Mouse (Mus musculus): Measurements from ENCODE around the gene Ccdc154. TPM values are rescaled to one million over a fixed set of nuclear protein-coding genes. Genes with fewer than 3 reads are reported as not detected.
A peak's percentile ranks its signal among the peaks of the same experiment; 100 is the strongest.

Gene Ccdc154
- polyA plus RNA-seq, 1 experiment from 2014 or later, result 0.41 TPM

DNA sequence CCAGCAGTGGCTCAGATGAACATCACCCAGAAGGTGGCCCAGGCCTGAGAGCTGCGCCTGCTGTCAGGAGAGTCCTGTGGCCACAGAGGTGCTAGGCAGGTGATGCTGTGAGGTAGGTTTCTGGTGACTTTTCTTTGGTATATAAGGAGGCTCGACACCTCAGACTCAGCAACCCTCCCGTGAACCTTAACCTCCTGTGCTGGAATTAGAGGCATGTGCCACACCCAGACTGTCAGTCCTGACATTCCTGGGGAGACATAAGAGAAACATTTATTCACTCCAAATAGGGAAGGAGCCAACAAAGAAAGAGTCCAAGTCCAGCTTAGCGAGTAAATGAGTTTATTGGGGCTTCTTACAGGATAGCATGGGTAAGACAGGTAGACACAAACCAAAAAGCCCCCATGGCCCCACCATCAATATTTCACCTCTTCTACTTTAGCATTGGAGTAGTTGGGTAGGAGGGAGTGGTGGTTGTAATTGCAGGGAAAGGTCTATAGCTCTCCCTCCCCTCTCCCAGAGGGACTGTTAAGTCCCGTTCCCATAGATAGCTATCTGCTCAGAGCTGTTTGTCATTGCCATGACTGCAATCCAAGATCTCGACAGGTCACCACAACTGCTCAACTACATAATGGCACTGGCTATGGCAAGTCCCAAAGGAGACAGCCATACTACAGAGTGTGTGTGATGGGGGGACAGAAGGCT lies 3.9 kb downstream of the Ccdc154 start:
- H3K4me3 ChIP-seq (ENCODE audit: low read depth, low read length), result no peak overlapping the region
- WGBS, result 39% methylated on average over 6 of the region's 6 CpGs
- H3K27ac ChIP-seq (ENCODE audit: low read length), result no peak overlapping the region
- ATAC-seq (ENCODE audit: insufficient number of reproducible peaks, insufficient read depth, low FRiP score, low read depth), result no peak
- H3K9me3 ChIP-seq (ENCODE audit: control insufficient read depth, low read depth, low read length), result no peaks in the 10 kb centered on the region
- H3K4me2 ChIP-seq (replicated peaks; ENCODE audit: low read depth, low read length), result no peak overlapping the region
- peaks cover 2% of the 10 kb centered on the region; the same call in 1 of the 2 replicates for H3K36me3 ChIP-seq (ENCODE audit: control insufficient read depth, insufficient read depth, low read length)
- H3K4me1 ChIP-seq (ENCODE audit: control insufficient read depth, insufficient read depth, low read length), result peaks cover 6% of the 10 kb centered on the region; the same call in 1 of the 2 replicates
- no peak overlapping the region for H3K9ac ChIP-seq (replicated peaks; ENCODE audit: low read depth, low read length)
- no peaks in the 10 kb centered on the region for H3K27me3 ChIP-seq (ENCODE audit: control insufficient read depth, insufficient read depth, low read length)

DNA sequence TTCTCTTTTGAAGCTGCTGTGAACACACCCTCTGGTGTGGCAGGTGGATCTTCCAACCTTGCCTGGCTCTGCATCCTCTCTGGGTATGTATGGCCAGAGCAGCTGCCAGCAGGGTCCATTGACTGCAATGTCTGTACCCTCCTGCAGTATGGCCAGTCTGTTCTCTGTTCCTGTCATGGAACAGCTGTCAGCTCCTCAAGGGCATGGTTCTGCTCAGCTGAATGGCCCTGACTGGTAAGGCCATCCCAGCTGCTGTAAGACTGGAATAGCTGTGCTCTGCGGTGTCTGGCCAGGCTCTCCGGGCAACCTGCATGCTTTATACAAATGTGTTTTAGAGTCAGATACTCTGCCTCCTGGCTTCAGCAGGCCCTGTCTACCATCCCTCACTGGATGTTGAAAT lies 7.4 kb downstream of the Ccdc154 start:
- Histone ChIP-seq H3K27ac (ENCODE audit: low read length) (no peak overlapping the region), H3K4me1 (ENCODE audit: control insufficient read depth, insufficient read depth, low read length) (peaks cover 6% of the 10 kb centered on the region; the same call in 1 of the 2 replicates), H3K27me3 (ENCODE audit: control insufficient read depth, insufficient read depth, low read length) (no peaks in the 10 kb centered on the region), H3K4me3 (ENCODE audit: low read depth, low read length) (no peak overlapping the region), H3K9ac (replicated peaks; ENCODE audit: low read depth, low read length) (no peak overlapping the region), H3K4me2 (replicated peaks; ENCODE audit: low read depth, low read length) (no peak overlapping the region), H3K36me3 (ENCODE audit: control insufficient read depth, insufficient read depth, low read length) (no peaks in the 10 kb centered on the region), H3K9me3 (ENCODE audit: control insufficient read depth, low read depth, low read length) (no peaks in the 10 kb centered on the region)
- WGBS, result 89% methylated on average over 2 of the region's 2 CpGs
- no peak for ATAC-seq (ENCODE audit: insufficient number of reproducible peaks, insufficient read depth, low FRiP score, low read depth)

DNA sequence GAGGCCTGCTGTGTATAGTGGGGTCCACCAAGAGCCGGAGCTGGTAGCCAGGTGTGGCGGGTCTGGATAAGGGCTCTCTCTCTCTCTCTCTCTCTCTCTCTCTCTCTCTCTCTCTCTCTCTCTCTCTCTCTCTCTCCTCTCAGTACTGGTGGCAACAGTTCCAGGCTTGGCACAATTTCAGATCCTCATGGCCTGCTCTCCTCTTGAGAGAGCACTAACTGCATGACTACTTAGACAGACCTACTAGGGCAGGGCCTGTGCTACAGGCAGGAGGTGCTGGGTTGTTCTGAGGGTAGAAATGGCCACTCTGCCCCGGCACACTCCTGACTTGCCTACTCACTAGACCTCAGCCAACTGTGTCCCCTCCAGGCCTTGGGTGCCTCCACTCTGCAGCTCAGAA lies 10.3 kb downstream of the Ccdc154 start:
- Histone ChIP-seq H3K27ac (ENCODE audit: low read length) (no peak overlapping the region), H3K4me2 (replicated peaks; ENCODE audit: low read depth, low read length) (no peak overlapping the region), H3K36me3 (ENCODE audit: control insufficient read depth, insufficient read depth, low read length) (no peaks in the 10 kb centered on the region), H3K9ac (replicated peaks; ENCODE audit: low read depth, low read length) (no peak overlapping the region), H3K27me3 (ENCODE audit: control insufficient read depth, insufficient read depth, low read length) (no peaks in the 10 kb centered on the region), H3K4me1 (ENCODE audit: control insufficient read depth, insufficient read depth, low read length) (no peaks in the 10 kb centered on the region), H3K4me3 (ENCODE audit: low read depth, low read length) (no peak overlapping the region), H3K9me3 (ENCODE audit: control insufficient read depth, low read depth, low read length) (no peaks in the 10 kb centered on the region)
- 76% methylated on average over 3 of the region's 3 CpGs for WGBS
- ATAC-seq (ENCODE audit: insufficient number of reproducible peaks, insufficient read depth, low FRiP score, low read depth), result no peak

DNA sequence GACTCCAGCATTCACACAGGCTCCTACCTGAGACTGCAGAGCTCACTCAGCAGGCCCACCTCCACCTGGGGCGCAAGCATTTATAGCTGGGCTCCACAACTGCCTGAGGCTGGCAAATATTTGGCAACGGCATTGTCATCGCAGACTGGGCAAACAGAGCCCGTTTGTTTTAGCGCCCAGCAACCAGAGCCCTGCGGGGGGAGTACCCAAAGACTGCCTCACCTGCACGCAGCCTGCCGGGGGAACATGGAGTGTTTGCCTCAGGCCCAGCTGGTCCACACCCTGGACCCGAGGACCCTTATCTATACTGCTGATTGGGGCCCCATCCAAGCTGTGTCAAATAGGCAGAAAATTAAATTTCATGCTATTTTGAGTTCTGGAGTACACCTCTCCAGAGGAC lies 13.2 kb downstream of the Ccdc154 start, which contains the start of gene Gm38655:
Gm38655 (minus strand) TSS at position 61 of the 400 bp plus-strand sequence.
- peak; percentile 93 for ATAC-seq (ENCODE audit: insufficient number of reproducible peaks, insufficient read depth, low FRiP score, low read depth)
- Histone ChIP-seq H3K4me1 (ENCODE audit: control insufficient read depth, insufficient read depth, low read length) (no peaks in the 10 kb centered on the region), H3K9me3 (ENCODE audit: control insufficient read depth, low read depth, low read length) (no peaks in the 10 kb centered on the region), H3K4me2 (replicated peaks; ENCODE audit: low read depth, low read length) (0 out of 2 replicates have a peak within 1 kb of the TSS, but pooled peaks have one; percentile 11), H3K9ac (replicated peaks; ENCODE audit: low read depth, low read length) (0 out of 2 replicates have a peak within 1 kb of the TSS, but pooled peaks have one; percentile 6), H3K36me3 (ENCODE audit: control insufficient read depth, insufficient read depth, low read length) (no peaks in the 10 kb centered on the region), H3K4me3 (ENCODE audit: low read depth, low read length) (no peak within 1 kb of the TSS), H3K27me3 (ENCODE audit: control insufficient read depth, insufficient read depth, low read length) (no peaks in the 10 kb centered on the region), H3K27ac (ENCODE audit: low read length) (peak within 1 kb of the TSS; percentile 40; the same call in 1 of the 2 replicates)
- 55% methylated on average over 9 of the region's 9 CpGs for WGBS

DNA sequence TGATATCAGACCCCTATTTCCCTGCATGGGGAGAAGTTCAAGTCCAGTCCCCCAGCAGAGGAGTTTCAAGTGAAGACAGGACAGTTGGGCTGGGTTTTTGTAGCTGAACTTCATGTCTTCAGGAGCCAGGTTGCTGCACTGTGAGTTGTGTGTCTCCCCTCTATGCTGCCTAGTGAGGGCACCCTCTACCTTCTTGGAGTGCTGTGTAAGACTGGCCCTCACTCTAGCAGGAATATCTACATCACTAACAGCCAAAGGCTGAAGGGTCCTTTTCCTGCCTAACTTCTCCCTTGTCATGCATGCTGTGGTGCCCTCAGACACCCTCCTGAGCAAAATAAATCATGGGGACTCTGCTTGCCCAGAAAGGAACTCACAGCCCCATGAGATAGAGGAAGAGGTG lies 21.0 kb downstream of the Ccdc154 start:
- Histone ChIP-seq H3K4me1 (ENCODE audit: control insufficient read depth, insufficient read depth, low read length) (no peaks in the 10 kb centered on the region), H3K27me3 (ENCODE audit: control insufficient read depth, insufficient read depth, low read length) (no peaks in the 10 kb centered on the region), H3K9me3 (ENCODE audit: control insufficient read depth, low read depth, low read length) (no peaks in the 10 kb centered on the region), H3K4me3 (ENCODE audit: low read depth, low read length) (peak overlapping the region; percentile 86; the same call in 1 of the 2 replicates), H3K4me2 (replicated peaks; ENCODE audit: low read depth, low read length) (no peak overlapping the region), H3K27ac (ENCODE audit: low read length) (no peak overlapping the region), H3K36me3 (ENCODE audit: control insufficient read depth, insufficient read depth, low read length) (no peaks in the 10 kb centered on the region; the same call in 1 of the 2 replicates), H3K9ac (replicated peaks; ENCODE audit: low read depth, low read length) (no peak overlapping the region)
- no peak for ATAC-seq (ENCODE audit: insufficient number of reproducible peaks, insufficient read depth, low FRiP score, low read depth)

DNA sequence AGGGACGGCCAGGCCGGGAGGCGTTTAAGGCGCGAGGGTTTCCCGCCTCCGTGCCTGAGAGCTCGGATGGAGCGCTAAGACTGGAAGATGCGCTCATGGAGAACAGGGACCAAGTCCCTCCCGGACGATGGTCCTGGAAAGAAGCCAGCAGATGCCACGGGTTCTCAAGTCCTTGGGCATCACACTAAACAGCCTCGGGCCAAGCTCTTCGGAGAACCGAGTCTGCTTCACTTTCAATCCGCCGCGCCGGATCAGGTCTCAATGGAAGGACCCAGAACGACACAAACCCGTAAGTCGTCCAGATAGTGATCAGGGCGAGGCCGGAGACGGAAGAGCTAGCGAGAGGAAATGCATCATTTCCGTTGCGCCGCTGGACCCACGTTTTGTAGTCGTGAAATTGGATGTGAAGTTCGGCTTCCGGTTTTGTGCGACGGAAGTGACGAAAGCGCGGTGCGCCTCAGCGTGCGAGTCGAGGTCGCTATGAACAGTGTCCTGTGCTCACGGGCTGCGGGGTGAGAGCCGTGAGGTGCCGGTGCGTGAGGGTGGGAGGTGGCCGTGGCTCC lies 21.9 kb downstream of the Ccdc154 start, which contains the start of gene BC003965:
BC003965 (plus strand) TSS at position 426 of the 563 bp plus-strand sequence.
- Histone ChIP-seq H3K9me3 (ENCODE audit: control insufficient read depth, low read depth, low read length) (no peaks in the 10 kb centered on the region), H3K27me3 (ENCODE audit: control insufficient read depth, insufficient read depth, low read length) (no peaks in the 10 kb centered on the region), H3K4me2 (replicated peaks; ENCODE audit: low read depth, low read length) (peak within 1 kb of the TSS; percentile 93), H3K36me3 (ENCODE audit: control insufficient read depth, insufficient read depth, low read length) (no peaks in the 10 kb centered on the region; the same call in 1 of the 2 replicates), H3K9ac (replicated peaks; ENCODE audit: low read depth, low read length) (peak within 1 kb of the TSS; percentile 73), H3K27ac (ENCODE audit: low read length) (peak within 1 kb of the TSS; percentile 67), H3K4me1 (ENCODE audit: control insufficient read depth, insufficient read depth, low read length) (peaks cover under 1% of the 10 kb centered on the region), H3K4me3 (ENCODE audit: low read depth, low read length) (peak within 1 kb of the TSS; percentile 86)
- under 1% methylated on average over 50 of the region's 50 CpGs for WGBS
- peak; percentile 82 for ATAC-seq (ENCODE audit: insufficient number of reproducible peaks, insufficient read depth, low FRiP score, low read depth)

DNA sequence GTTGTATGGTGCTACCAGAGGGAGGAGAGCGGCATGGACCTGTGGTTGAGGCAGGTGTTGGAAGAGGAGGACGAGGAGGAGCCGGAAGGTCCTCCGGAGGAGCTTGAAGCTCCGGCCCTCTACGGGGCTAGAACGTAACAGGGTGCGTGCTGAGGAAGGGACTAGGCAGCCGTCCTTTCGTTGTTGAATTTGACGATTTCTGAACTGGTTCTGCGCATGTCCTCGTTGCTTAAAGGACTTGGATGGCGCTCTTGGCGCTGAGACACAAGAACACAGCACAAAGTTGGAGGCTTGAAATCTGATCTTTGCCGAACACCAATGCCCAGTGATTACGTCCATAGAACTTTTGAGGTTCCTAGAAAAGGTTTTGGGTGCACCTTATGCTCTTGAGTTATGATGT lies 22.7 kb downstream of the Ccdc154 start:
- H3K27me3 ChIP-seq (ENCODE audit: control insufficient read depth, insufficient read depth, low read length), result no peaks in the 10 kb centered on the region
- peaks cover 8% of the 10 kb centered on the region for H3K4me1 ChIP-seq (ENCODE audit: control insufficient read depth, insufficient read depth, low read length)
- H3K4me3 ChIP-seq (ENCODE audit: low read depth, low read length), result peak overlapping the region; percentile 86
- 6% methylated on average over 17 of the region's 17 CpGs for WGBS
- H3K9me3 ChIP-seq (ENCODE audit: control insufficient read depth, low read depth, low read length), result no peaks in the 10 kb centered on the region
- H3K27ac ChIP-seq (ENCODE audit: low read length), result peak overlapping the region; percentile 45; the same call in 1 of the 2 replicates
- ATAC-seq (ENCODE audit: insufficient number of reproducible peaks, insufficient read depth, low FRiP score, low read depth), result 0 out of 2 replicates have a peak, but pooled peaks have one; percentile 1
- H3K4me2 ChIP-seq (replicated peaks; ENCODE audit: low read depth, low read length), result peak overlapping the region; percentile 84
- H3K36me3 ChIP-seq (ENCODE audit: control insufficient read depth, insufficient read depth, low read length), result no peaks in the 10 kb centered on the region; the same call in 1 of the 2 replicates
- peak overlapping the region; percentile 73 for H3K9ac ChIP-seq (replicated peaks; ENCODE audit: low read depth, low read length)

DNA sequence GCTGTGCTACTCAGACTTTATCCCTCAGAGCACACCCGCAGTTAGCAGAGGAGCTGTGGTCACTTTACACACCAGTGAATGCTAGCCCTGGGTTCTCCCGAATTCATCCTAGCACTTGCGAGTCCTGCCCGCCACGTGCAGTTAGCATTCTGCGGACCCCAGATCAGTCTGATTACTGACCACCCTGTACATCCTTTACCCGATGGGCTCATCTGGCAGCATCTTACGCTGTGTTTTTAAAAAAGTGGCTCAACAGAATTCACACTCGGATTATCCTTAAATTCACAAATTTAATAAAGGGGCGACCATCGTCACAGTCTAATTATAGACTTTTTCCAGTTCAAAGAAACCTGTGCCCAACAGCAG lies 25.5 kb downstream of the Ccdc154 start:
- Histone ChIP-seq H3K27me3 (ENCODE audit: control insufficient read depth, insufficient read depth, low read length) (no peaks in the 10 kb centered on the region), H3K4me2 (replicated peaks; ENCODE audit: low read depth, low read length) (peak overlapping the region; percentile 82), H3K4me1 (ENCODE audit: control insufficient read depth, insufficient read depth, low read length) (peaks cover 9% of the 10 kb centered on the region), H3K4me3 (ENCODE audit: low read depth, low read length) (peak overlapping the region; percentile 95), H3K27ac (ENCODE audit: low read length) (peak overlapping the region; percentile 69; the same call in 1 of the 2 replicates), H3K9me3 (ENCODE audit: control insufficient read depth, low read depth, low read length) (no peaks in the 10 kb centered on the region), H3K9ac (replicated peaks; ENCODE audit: low read depth, low read length) (peak overlapping the region; percentile 84), H3K36me3 (ENCODE audit: control insufficient read depth, insufficient read depth, low read length) (peaks cover 15% of the 10 kb centered on the region)
- 11% methylated on average over 11 of the region's 11 CpGs for WGBS
- no peak for ATAC-seq (ENCODE audit: insufficient number of reproducible peaks, insufficient read depth, low FRiP score, low read depth)

All from stomach, embryonic 14.5 days (tissue).